Mouse (Mus musculus): ENCODE results near the gene Tasp1. TPM values are rescaled to one million over a fixed set of nuclear protein-coding genes. Genes with fewer than 3 reads are reported as not detected.
"Not testable (repeated sequence)": the region's sequence is repeated elsewhere in the genome, so short reads cannot be mapped to it uniquely, and the experiment has no call there.

The Tasp1 gene
- polyA plus RNA-seq, 1 experiment from 2014 or later, result 3.5 TPM

- 97% methylated on average over 2 of the region's 2 CpGs for WGBS (ENCODE audit: missing documents)
- Histone ChIP-seq H3K27ac (no peak overlapping the region), H3K4me3 (ENCODE audit: inconsistent target) (no peak overlapping the region), H3K36me3 (ENCODE audit: inconsistent target) (no peaks in the 10 kb centered on the region), H3K79me2 (ENCODE audit: inconsistent target) (no peaks in the 10 kb centered on the region)
Observed at GRCm38 (mm10) chr2:139998170-139998569, 68.4 kb downstream of the Tasp1 start.

- H3K36me3 ChIP-seq (ENCODE audit: inconsistent target); H3K27ac ChIP-seq; H3K4me3 ChIP-seq (ENCODE audit: inconsistent target); H3K79me2 ChIP-seq (ENCODE audit: inconsistent target): not testable (repeated sequence)
- WGBS (ENCODE audit: missing documents), result 75% methylated on average over 1 of the region's 1 CpGs
Observed at GRCm38 (mm10) chr2:139989907-139990306, 76.7 kb downstream of the Tasp1 start.

- H3K36me3 ChIP-seq (ENCODE audit: inconsistent target), result no peaks in the 10 kb centered on the region
- H3K27ac ChIP-seq, result no peak overlapping the region
- no peaks in the 10 kb centered on the region for H3K79me2 ChIP-seq (ENCODE audit: inconsistent target)
- H3K4me3 ChIP-seq (ENCODE audit: inconsistent target), result no peak overlapping the region
- 71% methylated on average over 2 of the region's 2 CpGs for WGBS (ENCODE audit: missing documents)
Observed at GRCm38 (mm10) chr2:139967451-139967850, 99.2 kb downstream of the Tasp1 start.

- Histone ChIP-seq H3K27ac (no peak overlapping the region), H3K4me3 (ENCODE audit: inconsistent target) (no peak overlapping the region), H3K36me3 (ENCODE audit: inconsistent target) (no peaks in the 10 kb centered on the region), H3K79me2 (ENCODE audit: inconsistent target) (no peaks in the 10 kb centered on the region)
- 70% methylated on average over 3 of the region's 3 CpGs for WGBS (ENCODE audit: missing documents)
Observed at GRCm38 (mm10) chr2:139966288-139966687, 100.3 kb downstream of the Tasp1 start.

GRCm38 (mm10) chr2:139948843-139949242 lies 117.8 kb downstream of the Tasp1 start:
- H3K27ac ChIP-seq, result no peak overlapping the region
- WGBS (ENCODE audit: missing documents), result 100% methylated on average over 1 of the region's 1 CpGs
- no peak overlapping the region for H3K4me3 ChIP-seq (ENCODE audit: inconsistent target)
- H3K79me2 ChIP-seq (ENCODE audit: inconsistent target), result no peaks in the 10 kb centered on the region
- no peaks in the 10 kb centered on the region for H3K36me3 ChIP-seq (ENCODE audit: inconsistent target)

GRCm38 (mm10) chr2:139937581-139937980 lies 129.0 kb downstream of the Tasp1 start:
- no peak overlapping the region for H3K4me3 ChIP-seq (ENCODE audit: inconsistent target)
- 95% methylated on average over 2 of the region's 2 CpGs for WGBS (ENCODE audit: missing documents)
- H3K27ac ChIP-seq, result no peak overlapping the region
- no peaks in the 10 kb centered on the region for H3K79me2 ChIP-seq (ENCODE audit: inconsistent target)
- no peaks in the 10 kb centered on the region for H3K36me3 ChIP-seq (ENCODE audit: inconsistent target)

- Histone ChIP-seq H3K27ac (no peak overlapping the region), H3K4me3 (ENCODE audit: inconsistent target) (no peak overlapping the region), H3K36me3 (ENCODE audit: inconsistent target) (no peaks in the 10 kb centered on the region), H3K79me2 (ENCODE audit: inconsistent target) (no peaks in the 10 kb centered on the region)
- WGBS (ENCODE audit: missing documents), result 94% methylated on average over 10 of the region's 10 CpGs
Observed at GRCm38 (mm10) chr2:139934577-139934976, 132.0 kb downstream of the Tasp1 start.

GRCm38 (mm10) chr2:139934033-139934572 lies 132.5 kb downstream of the Tasp1 start:
- Histone ChIP-seq H3K79me2 (ENCODE audit: inconsistent target) (no peaks in the 10 kb centered on the region), H3K27ac (no peak overlapping the region), H3K4me3 (ENCODE audit: inconsistent target) (no peak overlapping the region), H3K36me3 (ENCODE audit: inconsistent target) (no peaks in the 10 kb centered on the region)
- WGBS (ENCODE audit: missing documents), result 97% methylated on average over 4 of the region's 4 CpGs

GRCm38 (mm10) chr2:139932211-139932610 lies 134.4 kb downstream of the Tasp1 start:
- no peak overlapping the region for H3K4me3 ChIP-seq (ENCODE audit: inconsistent target)
- no peak overlapping the region for H3K27ac ChIP-seq
- H3K36me3 ChIP-seq (ENCODE audit: inconsistent target), result no peaks in the 10 kb centered on the region
- H3K79me2 ChIP-seq (ENCODE audit: inconsistent target), result no peaks in the 10 kb centered on the region
- 100% methylated on average over 2 of the region's 2 CpGs for WGBS (ENCODE audit: missing documents)

GRCm38 (mm10) chr2:139924937-139925336 lies 141.7 kb downstream of the Tasp1 start:
- H3K36me3 ChIP-seq (ENCODE audit: inconsistent target), result no peaks in the 10 kb centered on the region
- H3K79me2 ChIP-seq (ENCODE audit: inconsistent target), result no peaks in the 10 kb centered on the region
- 100% methylated on average over 1 of the region's 1 CpGs for WGBS (ENCODE audit: missing documents)
- no peak overlapping the region for H3K27ac ChIP-seq
- H3K4me3 ChIP-seq (ENCODE audit: inconsistent target), result no peak overlapping the region

GRCm38 (mm10) chr2:139921395-139921794 lies 145.2 kb downstream of the Tasp1 start:
- H3K27ac ChIP-seq; H3K36me3 ChIP-seq (ENCODE audit: inconsistent target); H3K4me3 ChIP-seq (ENCODE audit: inconsistent target); H3K79me2 ChIP-seq (ENCODE audit: inconsistent target): not testable (repeated sequence)

- no peaks in the 10 kb centered on the region for H3K79me2 ChIP-seq (ENCODE audit: inconsistent target)
- H3K4me3 ChIP-seq (ENCODE audit: inconsistent target), result no peak overlapping the region
- peak overlapping the region; percentile 61 for H3K27ac ChIP-seq
- H3K36me3 ChIP-seq (ENCODE audit: inconsistent target), result no peaks in the 10 kb centered on the region
- WGBS (ENCODE audit: missing documents), result 11% methylated on average over 2 of the region's 2 CpGs
Observed at GRCm38 (mm10) chr2:139919757-139920156, 146.8 kb downstream of the Tasp1 start.

- no peak overlapping the region for H3K4me3 ChIP-seq (ENCODE audit: inconsistent target)
- no peaks in the 10 kb centered on the region for H3K36me3 ChIP-seq (ENCODE audit: inconsistent target)
- H3K79me2 ChIP-seq (ENCODE audit: inconsistent target), result no peaks in the 10 kb centered on the region
- no peak overlapping the region for H3K27ac ChIP-seq
- 90% methylated on average over 9 of the region's 9 CpGs for WGBS (ENCODE audit: missing documents)
Observed at GRCm38 (mm10) chr2:139906441-139907157, 160.0 kb downstream of the Tasp1 start.

- H3K27ac ChIP-seq, result peak overlapping the region; percentile 50
- H3K79me2 ChIP-seq (ENCODE audit: inconsistent target), result no peaks in the 10 kb centered on the region
- H3K36me3 ChIP-seq (ENCODE audit: inconsistent target), result no peaks in the 10 kb centered on the region
- no peak overlapping the region for H3K4me3 ChIP-seq (ENCODE audit: inconsistent target)
Observed at GRCm38 (mm10) chr2:139891405-139892089, 175.1 kb downstream of the Tasp1 start.

GRCm38 (mm10) chr2:139884264-139884637 lies 182.4 kb downstream of the Tasp1 start:
- WGBS (ENCODE audit: missing documents), result 100% methylated on average over 4 of the region's 4 CpGs
- Histone ChIP-seq H3K79me2 (ENCODE audit: inconsistent target) (no peaks in the 10 kb centered on the region), H3K36me3 (ENCODE audit: inconsistent target) (no peaks in the 10 kb centered on the region), H3K27ac (no peak overlapping the region), H3K4me3 (ENCODE audit: inconsistent target) (no peak overlapping the region)
